Mouse (Mus musculus) spleen, postnatal 14 days (tissue): ENCODE data around the gene Otub1.

Source experiments
- DNase-seq, 2 experiments: peaks; one replicate each; pipeline ENCODE4 v3.0.0; 2021 to 2022; ENCODE audit warnings: low spot score in 2 of 2

Gene Otub1

GRCm38 (mm10) chr19:7209907-7210646, 4.0 kb upstream of the Otub1 start:
- DNase-seq = no peak

- no peak for DNase-seq
Observed at GRCm38 (mm10) chr19:7205326-7205725, 790 bp downstream of the Otub1 start.

GRCm38 (mm10) chr19:7204898-7205297, 1.2 kb downstream of the Otub1 start:
- DNase-seq = no peak

- no peak for DNase-seq
Observed at GRCm38 (mm10) chr19:7200427-7200826, 5.7 kb downstream of the Otub1 start.

- DNase-seq = no peak
Observed at GRCm38 (mm10) chr19:7199089-7199488, 7.0 kb downstream of the Otub1 start.

GRCm38 (mm10) chr19:7197445-7197844, 8.7 kb downstream of the Otub1 start:
- DNase-seq = no peak

GRCm38 (mm10) chr19:7196741-7197270, 9.3 kb downstream of the Otub1 start:
- DNase-seq = no peak

- peak; percentile 20 to 33 for DNase-seq
Observed at GRCm38 (mm10) chr19:7195900-7196728, 10.0 kb downstream of the Otub1 start.

GRCm38 (mm10) chr19:7192561-7192967, 13.6 kb downstream of the Otub1 start:
- DNase-seq = no peak

GRCm38 (mm10) chr19:7191639-7192038, 14.5 kb downstream of the Otub1 start:
- DNase-seq = no peak

GRCm38 (mm10) chr19:7190986-7191385, 15.1 kb downstream of the Otub1 start:
- no peak for DNase-seq

- DNase-seq = no peak
Observed at GRCm38 (mm10) chr19:7189026-7189425, 17.1 kb downstream of the Otub1 start.

GRCm38 (mm10) chr19:7187157-7187556, 19.0 kb downstream of the Otub1 start:
- no peak for DNase-seq

GRCm38 (mm10) chr19:7185715-7186291, 20.3 kb downstream of the Otub1 start:
- no peak for DNase-seq

GRCm38 (mm10) chr19:7185059-7185458, 21.1 kb downstream of the Otub1 start:
- no peak for DNase-seq

- DNase-seq = no peak
Observed at GRCm38 (mm10) chr19:7183419-7183818, 22.7 kb downstream of the Otub1 start.

GRCm38 (mm10) chr19:7182273-7182949, 23.7 kb downstream of the Otub1 start:
- DNase-seq = no peak

- DNase-seq = no peak
Observed at GRCm38 (mm10) chr19:7181496-7181895, 24.6 kb downstream of the Otub1 start.

- DNase-seq = no peak
Observed at GRCm38 (mm10) chr19:7180756-7181405, 25.2 kb downstream of the Otub1 start.

- no peak for DNase-seq
Observed at GRCm38 (mm10) chr19:7178841-7179452, 27.2 kb downstream of the Otub1 start.
